Mouse (Mus musculus): ENCODE results near the gene Unc93b1.

The Unc93b1 gene

DNA sequence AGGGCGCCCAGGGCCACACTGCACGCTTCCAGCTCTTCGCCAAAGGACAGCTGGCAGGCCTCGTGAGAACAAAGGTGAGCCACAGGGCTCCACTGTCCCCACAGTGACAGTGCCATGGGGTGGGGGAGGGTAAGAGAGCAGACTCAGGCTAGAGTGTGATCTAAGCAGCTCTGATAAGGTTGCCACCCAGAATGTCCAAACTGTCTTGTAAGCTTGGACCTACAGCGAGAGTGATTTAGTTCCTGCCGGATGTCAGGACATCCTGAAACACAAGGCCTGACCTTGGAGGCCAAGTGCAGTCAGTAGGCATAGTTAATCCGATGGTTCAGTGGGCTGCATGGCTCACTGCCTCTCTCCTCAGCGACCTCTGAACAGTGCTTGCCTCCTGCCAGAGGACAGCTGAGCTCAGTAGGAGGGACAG lies 50.3 kb downstream of the Unc93b1 start:
- peak; percentile 43 for DNase-seq (ENCODE audit: low spot score)

DNA sequence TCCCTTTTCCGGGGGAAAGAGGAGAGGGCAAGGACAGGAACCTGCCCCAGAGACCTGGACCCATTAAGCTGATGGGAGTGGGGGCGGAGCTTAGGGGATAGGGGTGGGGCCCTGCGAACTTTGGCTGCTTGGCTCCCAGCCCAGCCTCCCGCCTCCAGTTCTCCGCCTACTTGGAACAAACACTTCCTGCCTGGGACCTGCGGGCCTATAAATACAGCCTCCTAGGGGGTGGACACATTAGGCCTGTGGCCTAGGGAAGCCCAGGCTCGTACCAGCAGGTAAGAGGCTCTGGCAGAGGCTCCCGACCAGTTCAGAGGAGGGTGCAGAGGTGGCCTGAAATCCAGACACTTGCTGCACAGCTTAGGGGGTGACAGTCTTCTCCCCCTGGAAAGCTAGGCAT lies 51.3 kb downstream of the Unc93b1 start, which contains the start of gene Acy3:
Gene Acy3, plus strand, starts transcription at position 237 of the 400 bp plus-strand sequence.
- DNase-seq (ENCODE audit: low spot score), result peak; percentile 87

DNA sequence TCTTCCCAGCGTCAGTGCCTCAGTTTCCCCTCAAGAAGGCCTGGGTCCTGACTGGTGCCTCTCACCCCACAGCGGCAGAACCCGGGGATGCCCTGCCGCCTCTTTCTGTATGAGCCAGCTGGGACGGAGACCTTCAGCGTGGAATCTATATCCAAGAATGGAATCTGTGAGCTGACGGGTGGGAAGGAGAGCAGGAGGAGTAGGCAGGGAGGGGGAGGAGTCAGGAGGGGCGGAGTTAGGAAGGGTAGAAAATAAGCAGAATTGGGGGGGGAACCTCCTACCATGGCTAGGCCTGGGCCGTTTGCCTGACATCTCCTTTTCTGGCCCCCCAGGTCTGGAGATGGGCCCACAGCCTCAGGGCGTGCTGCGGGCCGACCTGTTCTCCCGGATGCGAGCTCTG lies 53.1 kb downstream of the Unc93b1 start:
- DNase-seq (ENCODE audit: low spot score), result no peak

DNA sequence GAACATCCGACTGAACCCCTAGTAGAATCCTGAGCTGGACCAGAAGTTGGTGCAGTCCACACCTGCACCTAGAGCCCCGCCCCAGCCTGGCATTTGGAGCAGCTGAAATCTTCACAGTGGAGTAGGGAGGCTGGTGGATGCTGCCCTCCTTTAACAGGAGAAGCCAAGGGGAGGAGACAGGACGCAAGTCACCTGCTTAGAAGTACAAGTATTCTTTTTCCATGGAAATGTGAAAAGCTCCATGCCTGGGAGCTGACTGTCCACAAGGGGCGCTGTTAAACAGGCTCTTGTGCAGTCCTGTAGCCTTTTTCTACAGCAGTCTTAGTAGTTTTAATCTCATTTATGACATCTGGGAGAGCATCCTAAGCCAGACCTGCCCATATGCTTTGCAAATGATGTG lies 53.8 kb downstream of the Unc93b1 start:
- no peak for DNase-seq (ENCODE audit: low spot score)

DNA sequence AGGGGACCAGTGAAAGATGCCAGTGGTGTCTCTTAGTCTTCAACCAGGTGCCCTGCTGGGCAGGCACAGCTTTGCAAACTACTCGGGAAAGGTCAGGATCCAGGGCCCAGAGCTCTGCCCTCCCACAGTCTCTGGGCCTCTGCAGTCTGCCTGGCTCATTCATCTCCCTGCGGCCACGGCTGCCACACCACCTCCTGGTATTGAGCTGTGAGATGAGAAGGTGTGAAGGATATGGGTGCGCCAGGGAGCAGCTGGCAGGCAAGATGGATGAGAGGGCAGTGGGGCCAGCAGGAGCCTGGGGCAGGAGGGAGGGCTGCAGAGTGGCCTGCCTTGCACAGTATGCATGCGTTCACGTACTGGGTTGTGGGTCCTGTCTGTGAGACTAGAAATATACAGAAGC lies 55.8 kb downstream of the Unc93b1 start:
- DNase-seq (ENCODE audit: low spot score), result no peak

DNA sequence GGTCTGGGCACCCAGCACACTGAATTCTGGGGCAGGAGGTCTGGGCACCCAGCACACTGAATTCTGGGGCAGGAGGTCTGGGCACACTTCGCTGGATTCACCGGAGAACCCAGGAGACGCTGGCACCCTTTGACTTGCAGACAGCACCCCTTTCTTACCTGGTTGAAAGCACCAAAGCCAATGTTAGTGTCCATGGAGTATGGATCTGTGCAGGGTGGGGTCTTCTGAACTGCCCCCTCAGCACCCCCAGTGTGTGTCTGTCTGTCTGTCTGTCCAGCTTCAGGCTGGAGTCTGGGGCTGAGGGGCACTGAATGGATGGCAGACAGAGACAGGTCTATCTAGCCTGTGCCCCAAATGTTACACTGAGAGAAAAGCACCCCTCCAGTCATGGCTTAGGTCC lies 56.6 kb downstream of the Unc93b1 start:
- DNase-seq (ENCODE audit: low spot score), result no peak

DNA sequence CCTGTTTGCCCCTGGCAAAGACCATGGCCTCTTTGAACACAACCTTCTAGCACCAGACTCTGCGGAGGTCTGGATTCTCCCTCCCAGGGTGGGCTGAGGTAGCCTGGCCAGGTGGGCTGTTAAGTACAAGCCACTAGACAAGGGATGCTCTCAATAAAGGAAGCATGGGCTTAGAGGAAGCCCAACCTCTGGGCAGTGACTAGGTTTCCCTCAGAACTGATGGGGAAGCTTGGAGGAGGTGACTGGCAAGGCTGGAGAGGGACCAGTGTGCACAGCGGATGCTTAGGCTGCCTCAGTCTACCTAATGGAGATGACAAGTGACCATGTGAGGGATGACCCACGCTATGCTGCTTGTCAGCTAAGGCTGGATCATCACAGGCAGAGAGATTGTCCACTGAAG lies 57.0 kb downstream of the Unc93b1 start:
- no peak for DNase-seq (ENCODE audit: low spot score)

DNA sequence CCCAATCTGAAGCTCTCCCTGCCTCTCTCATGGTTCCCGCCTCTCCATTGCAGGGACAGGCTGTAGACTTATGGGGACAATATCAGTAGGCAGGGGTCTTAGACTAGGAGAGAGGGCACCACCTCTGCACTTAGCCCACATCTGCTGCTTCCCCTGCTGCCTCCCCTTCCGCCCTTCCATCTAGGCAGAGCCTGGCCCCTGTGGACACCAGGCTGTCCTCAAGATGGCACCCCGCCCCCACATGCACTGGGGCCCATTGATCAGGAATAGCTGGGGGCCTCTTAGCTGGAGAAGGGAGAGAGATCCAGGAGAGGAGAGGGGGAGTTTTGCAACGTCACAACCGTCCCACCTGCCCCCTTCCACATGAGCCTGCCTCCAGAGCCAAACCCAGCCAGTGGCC lies 57.4 kb downstream of the Unc93b1 start, which contains the start of gene Tbx10:
Gene Tbx10, plus strand, starts transcription at position 337 of the 400 bp plus-strand sequence.
- DNase-seq (ENCODE audit: low spot score), result no peak

DNA sequence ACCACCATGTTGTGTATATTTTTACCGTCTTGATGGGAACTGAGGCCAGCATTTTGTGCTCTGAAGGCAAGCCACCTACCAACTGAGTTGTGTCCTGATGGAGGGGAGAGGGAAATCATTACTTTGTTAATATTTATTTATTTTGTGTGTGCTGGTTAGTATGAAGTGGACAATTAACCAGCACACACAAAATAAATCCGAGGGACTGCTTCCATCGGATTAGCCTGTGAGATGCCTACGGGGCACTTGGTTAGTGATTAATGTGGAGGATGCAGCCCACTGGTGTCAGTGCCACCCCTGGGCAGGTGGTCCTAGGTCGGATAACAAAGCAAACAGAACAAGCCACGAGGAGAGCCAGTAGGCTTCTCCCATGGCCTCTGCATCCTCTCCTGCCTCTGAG lies 59.9 kb downstream of the Unc93b1 start:
- DNase-seq (ENCODE audit: low spot score), result no peak

DNA sequence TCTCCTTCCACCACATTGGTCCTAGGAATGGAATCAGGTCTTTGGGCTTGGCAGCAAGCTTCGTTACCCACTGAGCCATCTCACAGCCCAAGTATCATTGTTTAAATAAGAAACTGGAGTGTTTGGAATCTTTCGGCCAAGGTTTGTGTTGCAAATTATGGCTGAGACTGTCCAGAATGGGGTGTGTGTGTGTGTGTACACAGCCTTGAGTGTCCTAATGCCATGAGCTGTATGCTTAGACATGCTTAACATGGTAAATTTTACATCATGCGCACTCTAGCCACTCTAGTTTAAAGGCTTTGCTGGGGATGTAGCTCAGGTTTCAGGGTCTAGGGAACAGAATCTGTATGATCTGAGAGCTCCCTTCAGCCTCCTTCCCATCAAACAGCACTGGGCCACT lies 60.5 kb downstream of the Unc93b1 start:
- peak; percentile 36 for DNase-seq (ENCODE audit: low spot score)

DNA sequence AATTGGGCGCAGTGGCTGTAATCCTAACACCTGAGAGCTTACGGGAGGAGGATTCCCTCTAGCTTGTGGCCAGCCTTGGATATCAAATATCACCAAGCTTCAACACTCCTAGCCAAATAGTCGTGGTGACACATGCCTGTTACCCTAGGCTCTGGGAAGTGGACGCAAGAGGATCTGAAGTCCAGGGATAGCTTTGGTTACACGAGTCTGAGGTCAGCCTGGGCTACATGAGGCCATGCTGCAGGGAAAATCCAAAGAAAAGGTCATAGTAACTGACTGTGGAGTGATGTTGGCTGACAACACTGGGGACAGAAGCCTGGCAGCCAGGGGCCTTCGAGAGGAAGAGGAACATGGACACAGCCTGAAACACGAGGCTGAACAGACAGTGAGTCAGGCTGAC lies 61.1 kb downstream of the Unc93b1 start:
- DNase-seq (ENCODE audit: low spot score), result no peak

DNA sequence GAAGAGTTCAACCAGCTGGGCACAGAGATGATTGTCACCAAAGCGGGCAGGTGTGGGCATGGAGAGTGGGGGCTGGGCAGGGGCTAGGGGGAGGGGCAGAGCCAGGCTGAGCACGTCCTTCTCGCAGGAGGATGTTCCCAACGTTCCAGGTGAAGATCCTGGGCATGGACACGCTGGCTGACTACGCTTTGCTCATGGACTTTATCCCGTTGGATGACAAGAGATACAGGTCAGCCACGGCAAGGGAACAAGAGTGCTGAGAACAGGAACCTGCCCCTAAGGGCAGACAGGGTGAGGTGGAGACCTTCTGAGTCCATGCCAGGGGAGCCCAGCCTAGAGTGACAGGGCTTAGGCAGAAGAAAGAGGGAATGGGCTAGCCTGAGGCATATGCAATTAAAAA lies 61.8 kb downstream of the Unc93b1 start:
- no peak for DNase-seq (ENCODE audit: low spot score)

DNA sequence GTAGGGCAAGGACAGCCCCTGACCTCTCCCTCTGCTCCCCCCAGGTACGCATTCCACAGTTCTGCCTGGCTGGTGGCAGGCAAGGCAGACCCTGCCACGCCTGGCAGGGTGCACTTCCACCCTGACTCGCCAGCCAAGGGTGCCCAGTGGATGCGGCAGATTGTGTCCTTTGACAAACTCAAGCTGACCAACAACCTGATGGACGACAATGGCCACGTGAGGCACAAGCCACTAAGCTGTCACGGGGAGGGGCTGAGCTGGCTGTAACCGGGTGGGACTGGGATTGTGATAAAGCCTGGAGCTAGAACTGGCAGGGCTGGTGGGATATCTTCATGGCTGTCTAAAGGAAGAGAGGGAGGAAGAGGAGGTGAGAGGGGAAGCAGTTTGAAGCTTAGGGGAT lies 62.2 kb downstream of the Unc93b1 start:
- no peak for DNase-seq (ENCODE audit: low spot score)

DNA sequence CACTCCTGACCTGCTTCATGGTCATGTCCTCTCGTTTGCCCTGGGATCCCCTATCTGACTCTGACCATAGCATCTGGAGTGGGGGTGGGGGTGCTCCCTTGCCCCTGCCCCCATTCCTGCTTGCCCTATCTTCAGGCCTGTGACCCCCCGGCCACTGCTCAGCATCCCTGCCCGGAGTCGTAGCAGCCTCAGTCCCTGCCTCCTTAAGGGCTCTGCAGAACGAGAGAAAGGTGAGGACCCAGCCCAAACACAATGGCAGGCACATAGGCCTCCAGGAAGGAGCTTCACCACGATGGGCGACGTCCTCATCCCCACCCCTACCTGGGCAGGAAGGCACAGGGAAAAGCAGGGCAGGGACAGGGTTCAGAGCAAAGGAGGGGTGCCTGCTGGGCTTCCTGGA lies 63.3 kb downstream of the Unc93b1 start:
- no peak for DNase-seq (ENCODE audit: low spot score)
